Mouse (Mus musculus) cerebellum, adult 11-12 months (tissue): ENCODE data around the gene Zc3h12c.
"Not testable (repeated sequence)": the region's sequence is repeated elsewhere in the genome, so short reads cannot be mapped to it uniquely, and the experiment has no call there.

Experiments
- DNase-seq: peaks from one replicate; pipeline ENCODE4 v3.0.0; 2022

The Zc3h12c gene

DNA sequence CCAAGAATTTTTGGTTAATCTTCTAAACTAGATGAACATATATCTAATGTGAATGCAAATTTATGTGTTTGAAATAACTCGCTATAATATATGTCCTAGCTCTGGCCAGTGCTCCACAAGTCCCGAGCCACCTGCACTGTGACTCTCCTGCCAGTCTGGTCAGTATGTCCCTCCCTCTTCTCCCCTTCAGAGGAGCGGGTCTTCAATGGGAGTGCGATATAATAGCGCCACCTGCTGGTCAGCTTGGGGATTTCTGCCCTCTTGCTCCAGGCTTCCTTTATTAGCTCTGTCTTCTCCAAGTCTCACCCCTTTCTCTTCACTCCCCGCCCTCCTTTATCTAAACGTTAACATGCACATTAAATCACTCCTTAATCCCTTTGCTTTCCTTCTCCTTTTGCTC is 69.8 kb downstream of the Zc3h12c start:
- peak; percentile 68 for DNase-seq

GRCm38 (mm10) chr9:52097386-52097785 is 71.0 kb downstream of the Zc3h12c start:
- DNase-seq = no peak

DNA sequence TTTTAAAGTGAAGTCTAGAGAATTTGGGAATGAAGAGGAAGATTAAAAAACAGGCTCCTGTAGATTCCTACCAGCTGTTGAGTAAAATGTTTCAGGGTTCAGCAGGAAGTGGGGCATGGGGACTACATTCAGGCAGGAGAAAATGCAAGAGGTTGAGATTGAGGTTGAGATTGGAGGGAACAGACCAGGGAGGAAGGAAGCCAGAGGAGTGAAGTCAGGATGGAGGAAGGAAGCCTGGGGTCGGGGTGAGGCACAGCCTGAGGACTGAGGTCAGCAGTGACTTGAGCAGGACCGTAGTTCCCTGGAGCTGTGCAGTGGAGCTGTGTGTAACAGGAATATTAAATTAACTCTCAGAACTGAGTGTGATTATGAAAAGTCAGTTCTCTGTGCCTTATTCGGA is 72.7 kb downstream of the Zc3h12c start:
- no peak for DNase-seq

- no peak for DNase-seq
Observed at GRCm38 (mm10) chr9:52094471-52094980, 73.8 kb downstream of the Zc3h12c start.

- DNase-seq = no peak
Observed at GRCm38 (mm10) chr9:52094016-52094415, 74.4 kb downstream of the Zc3h12c start.

GRCm38 (mm10) chr9:52093108-52093507 is 75.3 kb downstream of the Zc3h12c start:
- DNase-seq = no peak

- DNase-seq = no peak
Observed at GRCm38 (mm10) chr9:52092311-52092710, 76.1 kb downstream of the Zc3h12c start.

DNA sequence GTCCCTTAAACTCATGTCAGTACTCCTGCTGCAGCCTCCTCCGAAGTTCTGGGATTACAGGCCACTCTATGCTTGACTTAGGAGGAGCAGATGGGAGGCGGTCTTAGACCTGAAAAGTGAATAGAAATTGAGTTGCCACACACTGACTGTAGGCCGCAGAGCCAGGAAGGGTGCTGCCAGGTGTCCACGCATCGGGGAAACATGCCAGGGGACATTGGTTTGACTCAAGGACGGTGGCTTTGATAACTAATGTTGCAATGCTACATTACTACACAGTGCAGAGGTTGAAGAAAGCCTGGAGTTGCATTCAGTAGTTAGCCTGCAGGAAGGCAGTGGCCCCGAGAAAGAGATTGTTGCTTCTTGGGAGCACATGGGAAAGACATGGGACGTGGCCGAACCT is 76.6 kb downstream of the Zc3h12c start:
- DNase-seq = no peak

- DNase-seq = no peak
Observed at GRCm38 (mm10) chr9:52082414-52082813, 86.0 kb downstream of the Zc3h12c start.

DNA sequence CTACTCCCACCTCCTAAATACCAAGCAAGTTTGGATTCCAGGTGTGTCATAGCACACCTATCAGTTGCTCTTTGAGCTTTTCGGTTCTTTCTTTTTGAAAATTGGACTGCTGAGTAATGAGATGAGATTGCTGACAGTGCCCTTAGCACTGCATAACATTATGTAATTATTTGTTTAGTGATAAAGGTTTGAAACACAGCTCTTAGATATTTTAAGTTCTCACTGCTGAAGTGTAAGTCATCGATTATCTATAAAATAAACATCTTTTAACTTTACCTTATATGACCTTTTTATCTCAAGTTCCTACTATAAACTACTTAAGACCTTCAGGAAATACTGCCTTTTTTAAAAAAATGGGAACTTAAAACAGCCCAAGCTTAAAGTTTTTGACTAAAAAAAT is 86.4 kb downstream of the Zc3h12c start:
- no peak for DNase-seq

GRCm38 (mm10) chr9:52077692-52078091 is 90.7 kb downstream of the Zc3h12c start:
- DNase-seq = no peak

- no peak for DNase-seq
Observed at GRCm38 (mm10) chr9:52076089-52076488, 92.3 kb downstream of the Zc3h12c start.

GRCm38 (mm10) chr9:52072202-52072601 is 96.2 kb downstream of the Zc3h12c start:
- DNase-seq = no peak

GRCm38 (mm10) chr9:52071352-52071751 is 97.0 kb downstream of the Zc3h12c start:
- not testable (repeated sequence) for DNase-seq

GRCm38 (mm10) chr9:52070052-52070451 is 98.3 kb downstream of the Zc3h12c start:
- DNase-seq = no peak
